Mouse (Mus musculus) gastrocnemius, adult 18-20 months (tissue): ENCODE measurements at regions not wholly inside any gene's neighbourhood (a gene's known extent, or its start where the extent isn't known, plus 50 kb on each side); places are given as distances from the start of the nearest gene placed in this dataset.

ENCODE experiments used
- DNase-seq: peaks from one replicate; pipeline ENCODE4 v3.0.0; 2021; ENCODE audit warnings: low spot score

GRCm38 (mm10) chr9:82712769-82713733 is 116.3 kb upstream of the Irak1bp1 start:
- DNase-seq: no peak

- no peak for DNase-seq
These were observed 100.7 kb upstream of the Irak1bp1 start for GRCm38 (mm10) chr9:82728652-82729051.

GRCm38 (mm10) chr9:82729646-82730045 is 99.7 kb upstream of the Irak1bp1 start:
- no peak for DNase-seq

- DNase-seq: no peak
These were observed 96.2 kb upstream of the Irak1bp1 start for GRCm38 (mm10) chr9:82733024-82733585.

- DNase-seq: no peak
These were observed 94.4 kb upstream of the Irak1bp1 start for GRCm38 (mm10) chr9:82734959-82735358.

GRCm38 (mm10) chr9:82759979-82760378 is 69.4 kb upstream of the Irak1bp1 start:
- DNase-seq: no peak

- DNase-seq: no peak
These were observed 68.5 kb upstream of the Irak1bp1 start for GRCm38 (mm10) chr9:82760682-82761468.

GRCm38 (mm10) chr9:82763651-82764050 is 65.7 kb upstream of the Irak1bp1 start:
- DNase-seq: no peak
